Mouse (Mus musculus): ENCODE measurements around the gene Lclat1.

DNA sequence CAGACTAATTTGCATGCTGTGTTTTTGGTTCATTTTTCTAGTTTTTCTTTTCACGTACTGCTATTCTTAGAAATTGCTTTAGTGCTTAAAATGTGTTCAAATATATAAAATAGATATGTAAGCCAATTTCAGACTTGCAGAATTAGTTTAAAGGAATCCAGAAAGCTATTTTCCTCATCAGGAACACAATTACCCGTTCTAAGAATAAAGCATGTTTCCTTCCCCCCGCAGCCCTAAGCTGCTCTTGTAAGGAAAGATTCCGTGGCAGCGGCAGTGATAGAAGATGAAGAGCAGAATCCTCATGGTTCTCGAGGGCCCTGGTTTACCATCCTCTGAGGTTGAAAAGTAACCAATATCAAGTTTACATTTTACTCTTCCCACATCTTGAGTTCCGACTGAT is 113.0 kb downstream of the Lclat1 start:
- TF ChIP-seq GATA1 (IDR thresholded peaks at IDR 0.05; ENCODE audit: low read length): no peak
- no peak for TF ChIP-seq TAL1 (IDR thresholded peaks at IDR 0.05; ENCODE audit: low read length)
